Mouse (Mus musculus) small intestine, adult 2 months (tissue): ENCODE results near the gene Med13.

Source experiments
- CTCF ChIP-seq: fragments of 200-500 bp; IDR thresholded peaks from 2 replicates; pipeline ENCODE4 v1.5.1; 2012; ENCODE audit warnings: low read depth, mild to moderate bottlenecking, control low read depth, inconsistent platforms, low read length, moderate library complexity, mixed read lengths; ENCODE audit not compliant: insufficient replicate concordance, insufficient read length; ENCODE audit errors: extremely low read depth
- POLR2A ChIP-seq: fragments of 200-500 bp; IDR thresholded peaks from 2 replicates; pipeline ENCODE4 v1.6.1; 2012; ENCODE audit warnings: low read depth, mild to moderate bottlenecking, control low read depth, inconsistent platforms, low read length, moderate library complexity

GRCm38 (mm10) chr11:86385710-86386282 lies 28.4 kb upstream of the Med13 start:
- TF ChIP-seq CTCF (no peak), POLR2A (no peak)
